Mouse (Mus musculus) MEL (cell line): ENCODE data around the gene Gstp3. TPM values are rescaled to one million over a fixed set of nuclear protein-coding genes. Genes with fewer than 3 reads are reported as not detected.
"Not testable (repeated sequence)": the region's sequence is repeated elsewhere in the genome, so short reads cannot be mapped to it uniquely, and the experiment has no call there.

ENCODE experiments used
- DNase-seq: peaks from one replicate; pipeline ENCODE4 v3.0.0; 2011; ENCODE audit warnings: low read depth, low spot score
- H3K27ac ChIP-seq: 2 replicates; pipeline ENCODE4 v1.5.1; 2012; ENCODE audit warnings: low read depth, mild to moderate bottlenecking, control low read depth, low read length, moderate library complexity; ENCODE audit not compliant: control insufficient read depth
- H3K27me3 ChIP-seq, 2 experiments: fragments of 150-350 bp in 1 of 2; sonication (generic) in 1 of 2; 2 replicates each; pipeline ENCODE4 v1.6.1; 2012; ENCODE audit warnings: low read length in 2 of 2, mild to moderate bottlenecking in 2 of 2, improper control_type of control experiment in 1 of 2, moderate library complexity in 1 of 2; ENCODE audit not compliant: insufficient read depth in 2 of 2, control insufficient read depth in 1 of 2
- H3K36me3 ChIP-seq, 2 experiments: 2 replicates each; pipeline ENCODE4 v1.6.1; 2012 to 2014; ENCODE audit warnings: low read length in 2 of 2, improper control_type of control experiment in 1 of 2, inconsistent platforms in 1 of 2, mild to moderate bottlenecking in 1 of 2; ENCODE audit not compliant: insufficient read depth in 2 of 2, control insufficient read depth in 1 of 2
- H3K4me1 ChIP-seq, 2 experiments: fragments of 150-350 bp in 1 of 2; sonication (generic) in 1 of 2; 2 replicates each; pipeline ENCODE4 v1.6.1; 2012; ENCODE audit warnings: low read length in 2 of 2, improper control_type of control experiment in 1 of 2, mild to moderate bottlenecking in 1 of 2; ENCODE audit not compliant: insufficient read depth in 2 of 2, control insufficient read depth in 1 of 2
- H3K4me3 ChIP-seq, 2 experiments: fragments of 150-350 bp in 1 of 2; sonication (generic) in 1 of 2; 2 replicates each; pipeline ENCODE4 v1.5.1; 2012; ENCODE audit warnings: low read depth in 2 of 2, low read length in 2 of 2, mild to moderate bottlenecking in 2 of 2, moderate library complexity in 2 of 2, control low read depth in 1 of 2, improper control_type of control experiment in 1 of 2; ENCODE audit not compliant: control insufficient read depth in 1 of 2, insufficient read depth in 1 of 2
- H3K79me2 ChIP-seq: 2 replicates; pipeline ENCODE4 v1.6.1; 2012; ENCODE audit warnings: mild to moderate bottlenecking, low read length, moderate library complexity; ENCODE audit not compliant: control insufficient read depth, poor library complexity, insufficient read depth
- H3K9ac ChIP-seq: 2 replicates; pipeline ENCODE4 v1.6.1; 2012; ENCODE audit warnings: low read depth, mild to moderate bottlenecking, control low read depth, low read length, moderate library complexity; ENCODE audit not compliant: control insufficient read depth, poor library complexity, severe bottlenecking
- H3K9me3 ChIP-seq: fragments of 150-350 bp; sonication (generic); replicated peaks from 2 replicates; pipeline ENCODE4 v1.6.1; 2012; ENCODE audit warnings: mild to moderate bottlenecking, low read length, improper control_type of control experiment, moderate library complexity; ENCODE audit not compliant: insufficient read depth
- BHLHE40 ChIP-seq: IDR thresholded peaks from 2 replicates; pipeline ENCODE4 v1.6.1; 2012; ENCODE audit warnings: low read depth, mild to moderate bottlenecking, inconsistent platforms, low read length, improper control_type of control experiment, borderline replicate concordance
- CHD1 ChIP-seq: IDR thresholded peaks from 2 replicates; pipeline ENCODE4 v1.6.1; 2012; ENCODE audit warnings: low read depth, mild to moderate bottlenecking, inconsistent platforms, low read length, improper control_type of control experiment
- CHD2 ChIP-seq: IDR thresholded peaks from 2 replicates; pipeline ENCODE4 v1.6.1; 2011; ENCODE audit warnings: low read length, improper control_type of control experiment
- E2F4 ChIP-seq: IDR thresholded peaks from 2 replicates; pipeline ENCODE4 v1.6.1; 2011; ENCODE audit warnings: low read depth, low read length, improper control_type of control experiment, borderline replicate concordance
- ELF1 ChIP-seq: IDR thresholded peaks from 2 replicates; pipeline ENCODE4 v1.6.1; 2014; ENCODE audit warnings: low read depth, mild to moderate bottlenecking, inconsistent platforms, low read length, improper control_type of control experiment, moderate library complexity
- EP300 ChIP-seq, 2 experiments: IDR thresholded peaks; 2 replicates each; pipeline ENCODE4 v1.6.1; 2011; ENCODE audit warnings: improper control_type of control experiment in 2 of 2, low read length in 2 of 2, low read depth in 1 of 2, mild to moderate bottlenecking in 1 of 2
- ETS1 ChIP-seq: IDR thresholded peaks from 2 replicates; pipeline ENCODE4 v1.6.1; 2012; ENCODE audit warnings: low read depth, mild to moderate bottlenecking, inconsistent platforms, low read length, improper control_type of control experiment, moderate library complexity
- GABPA ChIP-seq: IDR thresholded peaks from 2 replicates; pipeline ENCODE4 v1.6.1; 2012; ENCODE audit warnings: low read depth, mild to moderate bottlenecking, inconsistent platforms, low read length, improper control_type of control experiment, moderate library complexity
- JUND ChIP-seq: IDR thresholded peaks from 2 replicates; pipeline ENCODE4 v1.6.1; 2011; ENCODE audit warnings: low read depth, mild to moderate bottlenecking, improper control_type of control experiment, low read length
- KAT2A ChIP-seq: conservative IDR thresholded peaks from 2 replicates; pipeline ENCODE4 v1.6.1; 2012; ENCODE audit warnings: low read depth, low read length, improper control_type of control experiment, inconsistent platforms
- MAFK ChIP-seq: IDR thresholded peaks from 2 replicates; pipeline ENCODE4 v1.6.1; 2011; ENCODE audit warnings: low read depth, mild to moderate bottlenecking, low read length, improper control_type of control experiment, borderline replicate concordance
- MAZ ChIP-seq: IDR thresholded peaks from 2 replicates; pipeline ENCODE4 v1.6.1; 2012; ENCODE audit warnings: low read depth, mild to moderate bottlenecking, inconsistent platforms, low read length, improper control_type of control experiment
- MYC ChIP-seq: IDR thresholded peaks from 2 replicates; pipeline ENCODE4 v1.6.1; 2011; ENCODE audit warnings: low read depth, mild to moderate bottlenecking, low read length, improper control_type of control experiment, moderate library complexity
- NELFE ChIP-seq: IDR thresholded peaks from 2 replicates; pipeline ENCODE4 v1.6.1; 2011; ENCODE audit warnings: low read depth, low read length, improper control_type of control experiment
- RAD21 ChIP-seq: IDR thresholded peaks from 2 replicates; pipeline ENCODE4 v1.6.1; 2011; ENCODE audit warnings: mild to moderate bottlenecking, low read depth, low read length, improper control_type of control experiment
- TAL1 ChIP-seq: IDR thresholded peaks from 2 replicates; pipeline ENCODE4 v1.6.1; 2012; ENCODE audit warnings: mild to moderate bottlenecking, inconsistent platforms, low read length, moderate library complexity, mixed read lengths
- TBP ChIP-seq: IDR thresholded peaks from 2 replicates; pipeline ENCODE4 v1.8.0; 2011; ENCODE audit warnings: low read depth, low read length, improper control_type of control experiment
- TCF12 ChIP-seq: IDR thresholded peaks from 2 replicates; pipeline ENCODE4 v1.6.1; 2014; ENCODE audit warnings: low read depth, mild to moderate bottlenecking, inconsistent platforms, low read length, improper control_type of control experiment, moderate library complexity
- USF1 ChIP-seq: IDR thresholded peaks from 2 replicates; pipeline ENCODE4 v1.6.1; 2014; ENCODE audit warnings: low read depth, mild to moderate bottlenecking, inconsistent platforms, low read length, improper control_type of control experiment, moderate library complexity
- ZC3H11A ChIP-seq: IDR thresholded peaks from 2 replicates; pipeline ENCODE4 v1.6.1; 2012; ENCODE audit warnings: low read depth, mild to moderate bottlenecking, inconsistent platforms, low read length, improper control_type of control experiment
- ZKSCAN1 ChIP-seq: IDR thresholded peaks from 2 replicates; pipeline ENCODE4 v1.6.1; 2012; ENCODE audit warnings: low read depth, mild to moderate bottlenecking, inconsistent platforms, low read length, improper control_type of control experiment, moderate library complexity
- polyA plus RNA-seq, 2 experiments: library from polyadenylated mRNA; stranded (reverse) in 1 of 2; unstranded in 1 of 2; fragments of >175 nt in 1 of 2; fragments of >200 nt in 1 of 2; gene quantifications; 2 replicates each; pipeline versions ENCODE4 v1.2.1 to v1.2.4; 2012; ENCODE audit warnings: low replicate concordance in 2 of 2, low read depth in 1 of 2; ENCODE audit not compliant: insufficient read length in 2 of 2, insufficient read depth in 1 of 2, missing spikeins in 1 of 2
- total RNA-seq: library from RNA; depleted of rRNA; stranded (reverse); fragments of 300-350 nt; gene quantifications from 2 replicates; pipeline ENCODE4 v1.2.3, GENCODE M21; 2012

Gene Gstp3
- total and polyA plus RNA-seq, 3 experiments = 0.84 TPM; not detected in 2

GRCm38 (mm10) chr19:4042124-4042523, 17.2 kb downstream of the Gstp3 start:
- DNase-seq = no peak

GRCm38 (mm10) chr19:4041500-4041899, 17.9 kb downstream of the Gstp3 start:
- not testable (repeated sequence) for H3K9ac ChIP-seq, H3K27ac ChIP-seq, DNase-seq, H3K36me3 ChIP-seq, H3K27me3 ChIP-seq, H3K4me1 ChIP-seq, H3K4me3 ChIP-seq, H3K79me2 ChIP-seq, H3K9me3 ChIP-seq

More at GRCm38 (mm10) chr19:4042124-4042523, 17.2 kb downstream of the Gstp3 start:
- Histone ChIP-seq H3K4me3 (no peak overlapping the region), H3K79me2 (peaks cover 4% of the 10 kb centered on the region), H3K9me3 (no peaks in the 10 kb centered on the region), H3K27ac (no peak overlapping the region), H3K4me1 (peaks cover 0 to 9% of the 10 kb centered on the region in 2 experiments; a peak in 2 of 4 replicates), H3K36me3 (peaks cover 0 to 8% of the 10 kb centered on the region in 2 experiments; a peak in 2 of 4 replicates), H3K27me3 (no peaks in the 10 kb centered on the region), H3K9ac (no peak overlapping the region)
- TF ChIP-seq E2F4 (no peak), MAFK (no peak), RAD21 (no peak), CHD1 (no peak)

DNA sequence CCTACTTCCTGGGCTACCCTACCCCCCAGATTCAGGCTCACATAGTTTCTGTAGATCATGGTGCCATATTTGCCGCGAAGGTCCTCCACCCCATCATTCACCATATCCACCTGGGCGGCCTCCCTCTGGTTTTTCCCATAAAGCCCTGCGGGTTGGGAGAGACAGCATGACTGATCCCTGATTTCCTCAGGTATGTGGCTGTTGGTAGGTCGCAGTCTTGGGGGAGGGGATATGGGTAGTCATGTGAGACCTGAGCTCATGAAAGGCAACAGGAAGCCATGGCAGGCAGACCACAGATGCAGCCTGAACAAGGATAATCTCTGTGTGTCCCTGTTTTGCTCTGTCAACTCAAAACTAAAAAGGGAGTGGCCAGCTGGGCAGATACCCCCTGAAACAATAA, 18.4 kb downstream of the Gstp3 start:
- not testable (repeated sequence) for H3K4me3 ChIP-seq, H3K79me2 ChIP-seq, H3K27me3 ChIP-seq, H3K9ac ChIP-seq, DNase-seq, H3K9me3 ChIP-seq, H3K36me3 ChIP-seq, H3K27ac ChIP-seq, H3K4me1 ChIP-seq

DNA sequence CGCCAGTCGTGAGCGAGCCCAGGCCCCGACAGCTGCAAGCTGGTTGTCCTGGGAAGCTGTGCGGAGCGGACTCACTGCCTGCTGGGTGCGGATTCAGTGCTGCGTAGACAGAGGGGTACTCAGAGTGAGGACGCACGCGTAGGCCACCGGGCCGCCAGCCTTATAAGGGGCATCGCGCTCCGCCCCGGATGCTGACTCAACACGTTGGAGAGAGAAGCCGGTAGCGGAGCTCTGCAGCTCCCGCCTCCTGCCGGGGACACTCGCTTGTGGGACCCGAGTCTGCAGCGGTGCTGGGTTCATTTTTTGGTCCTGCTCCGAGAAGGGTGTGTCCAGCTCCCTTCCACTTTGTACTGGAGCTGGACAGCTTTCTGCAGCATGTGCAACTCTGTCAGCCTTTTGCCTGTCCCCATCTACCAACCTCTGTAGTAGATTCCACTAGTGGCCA, 21.6 kb downstream of the Gstp3 start, which contains the start of gene Gstp1:
Gene Gstp1, minus strand, starts transcription at position 198 of the 445 bp plus-strand sequence.
- no peaks in the 10 kb centered on the region for H3K9me3 ChIP-seq
- peaks cover 4% of the 10 kb centered on the region for H3K79me2 ChIP-seq
- H3K4me1 ChIP-seq = peaks cover 0 to 8% of the 10 kb centered on the region in 2 experiments; a peak in 2 of 4 replicates
- peak within 1 kb of the TSS; percentile 77 to 94 for H3K4me3 ChIP-seq
- peak within 1 kb of the TSS; percentile 84 for H3K9ac ChIP-seq
- no peaks in the 10 kb centered on the region for H3K27me3 ChIP-seq
- peak; percentile 93 for DNase-seq
- H3K36me3 ChIP-seq = peaks cover 0 to 5% of the 10 kb centered on the region in 2 experiments; a peak in 2 of 4 replicates
- H3K27ac ChIP-seq = peak within 1 kb of the TSS; percentile 46
- TF ChIP-seq NELFE (peak; percentile 95), ZC3H11A (no peak), MAZ (peak; percentile 50; the same call in 1 of the 2 replicates), GABPA (no peak), EP300 (IDR thresholded peaks at IDR 0.05; ENCODE audit: low read depth in 1 of 2, low read length in 2 of 2) (peak; percentile 9 to 23; a peak in 1 of 4 replicates), ELF1 (peak; percentile 76), KAT2A (no peak), BHLHE40 (peak; percentile 12; the same call in 1 of the 2 replicates), USF1 (0 out of 2 replicates have a peak, but pooled peaks have one; percentile 10), ZKSCAN1 (no peak), CHD2 (no peak), MYC (peak; percentile 70), TAL1 (no peak), JUND (no peak), TBP (peak; percentile 97), TCF12 (peak; percentile 51), E2F4 (no peak), RAD21 (no peak), ETS1 (peak; percentile 45; the same call in 1 of the 2 replicates)
